Mouse (Mus musculus): ENCODE results near the gene Celf5.

The Celf5 gene

GRCm38 (mm10) chr10:81472403-81473002, 10.0 kb downstream of the Celf5 start:
- no peak for DNase-seq (ENCODE audit: low read depth)

- peak; percentile 72 for DNase-seq (ENCODE audit: low read depth)
These were observed 12.1 kb downstream of the Celf5 start for GRCm38 (mm10) chr10:81470454-81470853.

GRCm38 (mm10) chr10:81469253-81469652, 13.3 kb downstream of the Celf5 start:
- no peak for DNase-seq (ENCODE audit: low read depth)

GRCm38 (mm10) chr10:81467670-81468235, 14.8 kb downstream of the Celf5 start:
- DNase-seq (ENCODE audit: low read depth), result no peak

- DNase-seq (ENCODE audit: low read depth), result no peak
These were observed 15.6 kb downstream of the Celf5 start for GRCm38 (mm10) chr10:81466881-81467280.

- DNase-seq (ENCODE audit: low read depth), result no peak
These were observed 16.4 kb downstream of the Celf5 start for GRCm38 (mm10) chr10:81466066-81466465.

GRCm38 (mm10) chr10:81465265-81465645, 17.3 kb downstream of the Celf5 start:
- DNase-seq (ENCODE audit: low read depth), result no peak

GRCm38 (mm10) chr10:81464405-81465264, 17.9 kb downstream of the Celf5 start:
- DNase-seq (ENCODE audit: low read depth), result peak; percentile 54

GRCm38 (mm10) chr10:81463531-81463930, 19.0 kb downstream of the Celf5 start:
- no peak for DNase-seq (ENCODE audit: low read depth)

- DNase-seq (ENCODE audit: low read depth), result no peak
These were observed 19.6 kb downstream of the Celf5 start for GRCm38 (mm10) chr10:81462917-81463316.

GRCm38 (mm10) chr10:81462415-81462804, 20.1 kb downstream of the Celf5 start:
- no peak for DNase-seq (ENCODE audit: low read depth)

GRCm38 (mm10) chr10:81461673-81462414, 20.7 kb downstream of the Celf5 start:
- no peak for DNase-seq (ENCODE audit: low read depth)

GRCm38 (mm10) chr10:81460951-81461350, 21.6 kb downstream of the Celf5 start:
- DNase-seq (ENCODE audit: low read depth), result no peak

- DNase-seq (ENCODE audit: low read depth), result no peak
These were observed 22.0 kb downstream of the Celf5 start for GRCm38 (mm10) chr10:81460471-81460870.

GRCm38 (mm10) chr10:81459399-81459798, 23.1 kb downstream of the Celf5 start:
- DNase-seq (ENCODE audit: low read depth), result no peak

- DNase-seq (ENCODE audit: low read depth), result no peak
These were observed 24.2 kb downstream of the Celf5 start for GRCm38 (mm10) chr10:81458267-81458666.

- DNase-seq (ENCODE audit: low read depth), result no peak
These were observed 24.9 kb downstream of the Celf5 start for GRCm38 (mm10) chr10:81457624-81458023.

GRCm38 (mm10) chr10:81456983-81457563, 25.4 kb downstream of the Celf5 start:
- DNase-seq (ENCODE audit: low read depth), result no peak

GRCm38 (mm10) chr10:81455181-81455895, 27.2 kb downstream of the Celf5 start, which contains the start of gene Nfic:
Gene Nfic (minus strand): TSS chr10:81455635.
- no peak for DNase-seq (ENCODE audit: low read depth)

GRCm38 (mm10) chr10:81454106-81454505, 28.4 kb downstream of the Celf5 start:
- no peak for DNase-seq (ENCODE audit: low read depth)

GRCm38 (mm10) chr10:81452947-81453288, 29.6 kb downstream of the Celf5 start:
- no peak for DNase-seq (ENCODE audit: low read depth)
